Mouse (Mus musculus) lung, adult 2 months (tissue): ENCODE results near the gene Cdkn1c.

ENCODE experiments used
- CTCF ChIP-seq: fragments of 200-500 bp; IDR thresholded peaks from 2 replicates; pipeline ENCODE4 v1.5.1; 2011; ENCODE audit warnings: mild to moderate bottlenecking, low read length, control low read depth; ENCODE audit not compliant: insufficient read depth
- POLR2A ChIP-seq: fragments of 200-500 bp; IDR thresholded peaks from 2 replicates; pipeline ENCODE4 v1.6.1; 2011; ENCODE audit warnings: low read depth, mild to moderate bottlenecking, control low read depth, low read length, borderline replicate concordance; ENCODE audit errors: extremely low read depth

DNA sequence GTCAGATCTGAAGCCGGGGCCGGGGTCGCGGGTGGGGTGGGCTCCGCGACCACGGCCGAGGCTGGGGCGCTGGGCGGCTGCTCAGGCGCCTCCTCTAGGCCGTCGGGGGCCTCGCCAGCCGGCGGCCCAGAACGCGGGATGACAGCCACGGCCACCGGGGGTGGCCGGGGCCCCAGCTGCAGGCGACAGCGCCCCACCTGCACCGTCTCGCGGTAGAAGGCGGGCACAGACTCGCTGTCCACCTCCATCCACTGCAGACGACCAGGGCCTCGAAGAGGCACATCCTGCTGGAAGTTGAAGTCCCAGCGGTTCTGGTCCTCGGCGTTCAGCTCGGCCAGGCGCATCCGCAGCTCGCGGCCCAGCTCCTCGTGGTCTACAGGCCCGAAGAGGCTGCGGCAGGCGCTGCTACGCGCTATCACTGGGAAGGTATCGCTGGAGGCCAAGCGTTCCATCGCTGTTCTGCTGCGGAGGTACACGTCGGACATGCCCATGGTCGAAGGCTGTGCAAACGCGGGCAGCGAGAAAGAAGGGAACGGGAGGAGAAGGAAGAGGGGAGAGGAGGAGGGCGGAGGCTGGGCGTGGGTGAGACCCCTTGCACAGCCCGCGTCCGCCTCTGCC is 524 bp downstream of the Cdkn1c start:
- TF ChIP-seq CTCF, result no peak
- TF ChIP-seq POLR2A, result no peak
